Mouse (Mus musculus) megakaryocyte, embryonic 14.5 days (primary cell): ENCODE results near the gene Arhgap15. TPM values are rescaled to one million over a fixed set of nuclear protein-coding genes. Genes with fewer than 3 reads are reported as not detected.
A peak's percentile ranks its signal among the peaks of the same experiment; 100 is the strongest.

Experiments used
- H3K27me3 ChIP-seq: replicated peaks from 2 replicates; pipeline ENCODE3; 2012; ENCODE audit warnings: inconsistent platforms
- H3K36me3 ChIP-seq: replicated peaks from 2 replicates; pipeline ENCODE3; 2012; ENCODE audit warnings: low read length, inconsistent platforms, mixed read lengths
- H3K4me1 ChIP-seq: 2 replicates; pipeline ENCODE4 v1.6.1; 2012; ENCODE audit warnings: inconsistent platforms
- H3K4me3 ChIP-seq: replicated peaks from 2 replicates; pipeline ENCODE3; 2012; ENCODE audit warnings: moderate library complexity, mild to moderate bottlenecking, inconsistent platforms
- H3K9me3 ChIP-seq: 2 replicates; pipeline ENCODE4 v1.6.1; 2012; ENCODE audit warnings: inconsistent platforms
- FLI1 ChIP-seq: IDR thresholded peaks from 2 replicates; pipeline ENCODE4 v1.6.1; 2012; ENCODE audit warnings: low read length, inconsistent platforms, mixed read lengths
- GATA1 ChIP-seq: IDR thresholded peaks from 3 replicates; pipeline ENCODE4 v1.6.1; 2012; ENCODE audit warnings: mixed read lengths, low read length, inconsistent platforms, borderline replicate concordance
- polyA plus RNA-seq: library from polyadenylated mRNA; stranded (reverse); fragments of >175 nt; gene quantifications from 2 replicates; pipeline ENCODE4 v1.2.3, GENCODE M21; 2012; ENCODE audit warnings: low replicate concordance; ENCODE audit not compliant: insufficient read depth

Gene Arhgap15
- polyA plus RNA-seq, 1 experiment, result 0.25 TPM

DNA sequence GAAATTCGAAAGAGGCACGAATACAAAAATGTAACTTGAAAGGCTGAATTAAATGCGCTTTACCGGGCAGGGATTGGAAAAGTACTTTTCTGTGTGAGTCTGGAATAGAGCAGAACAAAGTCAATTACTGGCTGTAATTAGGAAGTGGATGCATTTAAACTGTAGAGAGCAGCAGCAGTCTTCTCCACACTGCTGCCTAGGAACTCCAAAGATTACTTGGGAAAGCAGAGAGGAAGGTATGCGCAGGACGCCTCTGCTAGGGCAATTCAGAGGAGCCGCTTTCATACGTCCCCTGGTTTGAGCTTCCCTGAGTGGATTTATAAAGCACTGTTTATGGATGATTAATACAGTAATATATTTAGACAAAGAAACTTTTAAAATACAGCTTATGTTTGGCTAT lies 312.1 kb downstream of the Arhgap15 start:
- no peaks in the 10 kb centered on the region for H3K36me3 ChIP-seq
- no peak overlapping the region for H3K4me3 ChIP-seq

DNA sequence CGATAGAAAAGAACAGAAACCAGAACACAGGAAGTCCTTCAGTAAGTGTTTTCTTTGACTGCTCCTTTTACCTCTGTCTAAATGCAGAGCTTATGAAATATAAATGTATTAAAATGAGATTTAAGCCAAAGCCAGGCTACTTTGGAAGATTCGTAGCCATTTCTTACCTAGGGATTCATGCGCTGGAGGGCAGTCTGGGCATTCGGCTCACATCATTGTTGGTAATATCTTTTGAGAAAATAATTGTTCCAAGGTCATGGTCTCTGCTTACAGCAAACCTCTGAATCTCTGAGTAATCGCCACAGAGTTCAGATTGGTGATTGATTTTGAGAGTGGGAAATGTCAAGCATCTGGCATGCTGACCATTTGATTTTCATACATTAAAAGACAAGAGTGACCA lies 316.4 kb downstream of the Arhgap15 start:
- H3K9me3 ChIP-seq, result no peaks in the 10 kb centered on the region
- H3K27me3 ChIP-seq, result no peaks in the 10 kb centered on the region
- H3K4me1 ChIP-seq, result peaks cover 12% of the 10 kb centered on the region
- no peak overlapping the region for H3K4me3 ChIP-seq
- TF ChIP-seq FLI1 (no peak), GATA1 (no peak)
- peaks cover 6% of the 10 kb centered on the region for H3K36me3 ChIP-seq

More for the DNA sequence above, 312.1 kb downstream of the Arhgap15 start:
- H3K9me3 ChIP-seq, result no peaks in the 10 kb centered on the region
- TF ChIP-seq FLI1, result no peak
- H3K27me3 ChIP-seq, result no peaks in the 10 kb centered on the region
- peaks cover 8% of the 10 kb centered on the region for H3K4me1 ChIP-seq

- Histone ChIP-seq H3K4me1 (peaks cover 12% of the 10 kb centered on the region), H3K9me3 (no peaks in the 10 kb centered on the region), H3K36me3 (peaks cover 10% of the 10 kb centered on the region), H3K27me3 (no peaks in the 10 kb centered on the region), H3K4me3 (no peak overlapping the region)
- TF ChIP-seq FLI1 (no peak), GATA1 (no peak)
Measured at GRCm38 (mm10) chr2:44068151-44068840, 319.7 kb downstream of the Arhgap15 start.

GRCm38 (mm10) chr2:44068906-44069305 lies 320.3 kb downstream of the Arhgap15 start:
- no peak overlapping the region for H3K4me3 ChIP-seq
- H3K4me1 ChIP-seq, result peaks cover 12% of the 10 kb centered on the region
- TF ChIP-seq FLI1 (no peak), GATA1 (no peak)
- H3K9me3 ChIP-seq, result no peaks in the 10 kb centered on the region
- peaks cover 10% of the 10 kb centered on the region for H3K36me3 ChIP-seq
- no peaks in the 10 kb centered on the region for H3K27me3 ChIP-seq

DNA sequence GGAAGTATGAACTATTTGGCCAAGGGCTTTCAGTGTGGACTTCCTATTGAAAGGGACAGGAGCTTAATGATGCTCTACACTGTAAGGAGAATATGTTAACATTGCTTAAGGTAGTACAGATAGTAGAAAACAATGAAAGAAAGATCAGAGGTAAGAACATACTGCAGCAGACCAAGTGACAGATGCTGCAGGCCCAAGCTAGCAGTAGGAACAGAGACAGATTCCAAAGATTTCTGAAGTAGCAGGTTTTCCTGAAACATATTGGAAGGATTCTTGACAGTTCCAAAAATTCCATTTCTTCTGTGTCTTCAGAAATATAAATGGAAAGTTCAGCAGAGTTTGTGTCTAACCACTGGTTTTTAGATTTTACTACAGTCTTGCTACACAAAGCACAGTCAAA lies 327.9 kb downstream of the Arhgap15 start:
- H3K27me3 ChIP-seq, result no peaks in the 10 kb centered on the region
- H3K4me3 ChIP-seq, result no peak overlapping the region
- H3K4me1 ChIP-seq, result no peaks in the 10 kb centered on the region
- H3K9me3 ChIP-seq, result no peaks in the 10 kb centered on the region
- TF ChIP-seq GATA1 (no peak), FLI1 (no peak)
- no peaks in the 10 kb centered on the region for H3K36me3 ChIP-seq

DNA sequence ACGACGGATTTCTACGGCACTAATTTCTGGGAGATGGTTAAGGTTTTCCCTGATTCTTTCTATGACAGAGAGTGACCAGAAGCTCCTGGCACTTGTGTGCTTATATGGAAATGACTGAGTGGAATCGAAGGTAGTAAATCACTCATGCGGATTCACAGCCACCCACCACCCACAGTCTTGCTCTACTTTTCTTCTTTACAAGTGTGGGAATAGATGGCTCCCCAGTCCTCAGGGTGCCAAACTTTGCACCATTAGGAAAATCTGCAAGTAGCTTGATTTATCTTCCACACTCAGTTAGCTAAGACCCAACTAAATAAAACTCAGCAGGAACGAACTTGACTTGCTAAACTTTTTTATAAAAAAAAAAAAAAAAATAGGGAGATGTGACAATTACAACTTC lies 331.9 kb downstream of the Arhgap15 start:
- no peaks in the 10 kb centered on the region for H3K27me3 ChIP-seq
- H3K9me3 ChIP-seq, result no peaks in the 10 kb centered on the region
- TF ChIP-seq GATA1 (no peak), FLI1 (no peak)
- H3K4me1 ChIP-seq, result peaks cover 10% of the 10 kb centered on the region
- no peak overlapping the region for H3K4me3 ChIP-seq
- no peaks in the 10 kb centered on the region for H3K36me3 ChIP-seq

DNA sequence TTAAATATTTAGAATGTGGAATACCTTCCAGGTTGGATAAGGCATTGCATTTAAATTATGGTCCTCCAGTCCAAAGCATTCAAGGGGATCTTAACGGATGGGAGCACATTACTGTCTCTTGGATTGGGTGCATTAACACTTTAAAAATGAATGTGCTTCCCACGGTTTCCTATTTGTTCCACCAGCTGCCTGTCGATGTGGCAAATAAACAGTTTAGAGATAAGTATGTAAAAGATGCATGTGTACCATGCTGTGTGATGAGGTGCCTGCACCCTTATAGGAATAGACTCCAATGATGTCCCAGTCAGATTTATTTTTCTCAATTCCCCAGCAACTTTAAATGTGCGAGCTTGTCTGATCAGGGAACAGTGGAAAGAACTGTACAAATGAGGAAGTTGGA lies 332.6 kb downstream of the Arhgap15 start:
- peaks cover 10% of the 10 kb centered on the region for H3K4me1 ChIP-seq
- H3K9me3 ChIP-seq, result no peaks in the 10 kb centered on the region
- no peak overlapping the region for H3K4me3 ChIP-seq
- H3K36me3 ChIP-seq, result no peaks in the 10 kb centered on the region
- H3K27me3 ChIP-seq, result no peaks in the 10 kb centered on the region
- TF ChIP-seq GATA1, result no peak
- no peak for TF ChIP-seq FLI1

- no peak for TF ChIP-seq FLI1
- no peak for TF ChIP-seq GATA1
- Histone ChIP-seq H3K4me3 (peak overlapping the region; percentile 53), H3K27me3 (no peaks in the 10 kb centered on the region), H3K9me3 (no peaks in the 10 kb centered on the region), H3K36me3 (no peaks in the 10 kb centered on the region), H3K4me1 (peaks cover 10% of the 10 kb centered on the region)
Measured at GRCm38 (mm10) chr2:44084471-44084870, 335.8 kb downstream of the Arhgap15 start.

- Histone ChIP-seq H3K9me3 (no peaks in the 10 kb centered on the region), H3K27me3 (no peaks in the 10 kb centered on the region), H3K4me3 (no peak overlapping the region), H3K36me3 (no peaks in the 10 kb centered on the region), H3K4me1 (peaks cover 10% of the 10 kb centered on the region)
- TF ChIP-seq GATA1, result no peak
- TF ChIP-seq FLI1, result no peak
Measured at GRCm38 (mm10) chr2:44086403-44087056, 337.9 kb downstream of the Arhgap15 start.

- H3K4me3 ChIP-seq, result no peak overlapping the region
- H3K9me3 ChIP-seq, result peaks cover 14% of the 10 kb centered on the region
- H3K36me3 ChIP-seq, result peaks cover 12% of the 10 kb centered on the region
- H3K4me1 ChIP-seq, result no peaks in the 10 kb centered on the region
- H3K27me3 ChIP-seq, result no peaks in the 10 kb centered on the region
- TF ChIP-seq FLI1, result no peak
- TF ChIP-seq GATA1, result no peak
Measured at GRCm38 (mm10) chr2:44098552-44098951, 349.9 kb downstream of the Arhgap15 start.
